Mouse (Mus musculus) T-helper 17 cell (primary cell): ENCODE measurements around the gene Brd3os.

ENCODE experiments used
- in situ Hi-C, 2 experiments: fragments of 300-600 bp; cut with MboI, MseI; formaldehyde crosslinking; loops; 1 replicate in 1 of 2; 2 replicates in 1 of 2; pipeline ENCODE4 v1.15.1; 2025; ENCODE audit warnings: high pct_unique_total_duplicates in 2 of 2

Gene Brd3os

DNA sequence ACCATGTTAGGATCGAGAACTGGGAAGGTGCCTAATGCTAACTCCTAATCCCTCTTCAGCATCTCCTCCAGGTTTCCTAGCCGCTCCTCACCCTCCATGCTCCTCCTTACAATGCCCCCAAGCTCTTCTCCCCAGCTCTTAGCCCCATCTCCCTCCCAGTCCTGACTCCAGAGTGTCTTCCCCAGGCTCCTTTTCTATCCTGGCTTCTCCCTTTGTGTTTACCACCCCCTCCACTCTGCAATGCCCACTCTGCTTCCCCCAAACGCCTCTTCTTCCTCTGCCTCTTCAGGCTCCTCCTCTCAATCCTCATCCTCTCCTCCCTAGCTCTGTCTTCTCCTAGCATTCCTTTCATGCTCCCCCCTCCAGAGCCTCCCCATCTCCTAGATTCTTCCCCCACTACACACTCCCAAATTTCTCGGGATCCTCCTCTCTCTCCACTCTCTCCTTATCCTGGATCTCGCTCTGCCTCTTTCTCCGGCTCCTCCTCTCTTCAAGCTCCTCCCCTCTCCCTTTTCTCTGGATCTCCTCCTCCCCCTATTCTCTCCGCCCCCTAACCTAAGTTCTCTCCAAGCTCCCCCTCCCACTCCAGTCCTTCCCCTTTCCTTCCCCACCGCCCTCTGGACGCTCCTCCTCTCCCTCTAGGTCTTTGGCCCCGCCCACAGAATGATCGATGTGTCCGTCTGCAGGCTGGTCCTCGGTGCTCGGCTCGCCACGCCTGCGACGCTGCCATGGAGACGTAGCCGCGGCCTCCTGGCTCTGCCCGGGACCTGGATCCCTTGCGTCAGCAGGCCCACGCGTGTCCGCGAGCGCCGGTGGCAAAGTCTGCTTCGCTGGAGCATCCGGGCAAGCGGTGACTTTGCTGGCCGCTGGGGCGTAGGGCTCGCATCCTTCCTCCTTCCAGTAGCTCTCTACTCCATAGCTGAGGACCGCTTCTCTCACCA is at the start of gene Brd3os:
Gene Brd3os, plus strand, starts transcription at position 558 of the 941 bp plus-strand sequence.
- in situ Hi-C loops = loop anchor here in 1 of 2 experiments (5.0 kb wide), 1 partner anchor 85 kb away; no protein-coding TSS in a partner anchor

DNA sequence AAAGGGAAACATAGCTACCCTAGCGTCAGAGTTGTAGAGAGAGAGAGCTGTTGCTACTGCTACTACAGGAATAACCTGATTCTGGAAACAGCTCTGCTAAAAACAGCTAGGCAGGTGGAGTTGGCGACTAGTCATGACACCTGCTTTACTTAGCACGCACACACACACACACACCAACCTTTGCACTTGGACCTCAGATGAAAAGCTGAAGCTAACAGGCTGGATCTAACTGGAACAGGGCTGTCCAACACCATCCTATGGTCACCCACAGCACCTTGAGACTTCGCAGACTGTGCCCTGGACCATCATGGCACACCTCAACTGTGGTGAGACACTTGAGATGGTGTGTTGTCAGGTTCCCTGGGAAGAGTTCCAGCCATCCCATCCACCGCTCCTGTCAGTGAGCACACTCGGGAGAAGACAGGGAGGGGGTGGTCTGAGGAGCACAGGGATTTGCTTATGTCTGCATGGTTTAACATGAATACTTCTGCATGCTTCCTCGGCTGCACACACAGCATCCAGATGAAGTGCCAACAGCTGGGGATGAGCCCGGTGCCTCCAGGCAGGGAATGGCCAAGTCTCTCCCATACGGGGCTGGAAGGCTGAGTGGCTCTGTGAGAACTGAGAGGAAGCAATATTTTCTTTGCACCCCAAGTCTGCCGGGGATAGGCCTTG is 47.8 kb upstream of the Brd3os start:
- in situ Hi-C loops = no loop called here

DNA sequence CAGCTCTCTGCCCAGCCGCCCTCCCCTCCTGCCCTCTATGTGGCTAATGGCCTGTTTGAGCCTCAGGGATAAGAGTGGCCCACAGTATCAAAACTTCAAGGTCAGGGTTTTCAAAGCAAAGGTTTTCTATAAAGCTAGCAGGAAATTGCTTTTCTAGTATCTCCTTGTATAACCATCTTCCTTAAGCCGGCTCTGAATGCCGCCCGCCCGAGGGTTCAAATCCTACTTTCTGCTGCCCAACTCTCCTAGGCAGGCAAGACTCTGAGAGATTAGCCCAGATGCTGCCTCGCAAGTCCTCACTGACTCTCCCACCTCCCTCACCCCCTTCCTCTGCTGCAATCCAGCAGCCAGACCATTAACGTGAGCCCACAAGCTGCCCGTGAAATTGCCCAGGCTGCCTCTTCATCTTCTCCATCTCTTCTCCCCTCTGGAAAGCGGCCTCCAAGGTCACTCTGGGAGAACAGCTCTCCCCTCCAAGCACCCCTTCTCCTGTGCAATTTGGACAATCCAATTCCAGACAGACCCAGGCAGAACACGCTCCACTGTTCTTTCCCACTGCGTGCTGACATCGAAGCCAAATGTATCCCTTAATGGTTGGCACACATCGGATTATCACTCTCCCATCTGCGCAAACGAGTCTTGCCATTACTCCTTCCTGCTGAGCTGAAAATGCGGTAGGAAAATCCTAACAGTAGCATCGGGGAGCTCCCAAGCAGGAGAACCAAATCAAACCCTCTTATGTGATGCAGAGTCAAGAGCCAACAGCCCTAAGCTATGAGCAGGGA is 45.3 kb upstream of the Brd3os start:
- in situ Hi-C loops = no loop called here

DNA sequence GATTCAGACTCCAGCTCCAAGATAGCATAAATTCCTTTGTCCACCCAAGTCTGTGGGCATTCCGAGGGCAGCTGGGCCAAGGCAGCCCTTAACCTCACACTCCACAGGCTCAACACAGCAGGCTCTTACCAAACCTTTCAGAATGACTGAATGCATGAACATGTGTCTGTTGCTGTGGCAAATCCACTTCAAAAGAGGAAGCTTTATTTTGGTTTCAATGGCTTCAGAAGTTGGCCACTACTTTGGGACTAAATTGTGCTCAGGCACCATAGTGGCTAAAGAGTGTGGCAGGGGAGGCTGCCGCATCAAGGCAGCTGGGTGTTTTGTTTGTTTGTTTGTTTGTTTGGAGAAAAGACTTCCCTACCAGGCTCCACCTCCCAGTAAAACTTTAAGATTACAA is 42.0 kb upstream of the Brd3os start:
- in situ Hi-C loops = no loop called here

DNA sequence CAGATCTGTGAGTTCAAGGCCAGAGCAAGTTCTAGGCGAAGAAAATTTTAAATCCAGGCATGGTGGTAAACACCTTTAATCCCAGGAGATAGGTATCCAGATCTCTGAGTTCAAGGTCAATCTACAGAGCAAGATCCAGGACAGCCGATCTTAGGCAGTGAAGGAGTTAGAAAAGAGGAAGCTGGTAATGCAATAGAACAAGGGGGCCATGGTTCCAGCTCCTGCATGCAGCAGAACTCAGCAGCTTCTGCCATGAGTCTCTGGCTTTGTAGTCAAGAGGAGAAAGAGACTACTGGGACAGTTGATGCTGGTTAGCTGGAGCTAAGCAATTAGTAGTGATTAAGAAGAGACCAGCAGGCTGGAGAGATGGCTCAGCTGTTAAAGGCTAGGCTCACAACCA is 40.6 kb upstream of the Brd3os start:
- in situ Hi-C loops = no loop called here

DNA sequence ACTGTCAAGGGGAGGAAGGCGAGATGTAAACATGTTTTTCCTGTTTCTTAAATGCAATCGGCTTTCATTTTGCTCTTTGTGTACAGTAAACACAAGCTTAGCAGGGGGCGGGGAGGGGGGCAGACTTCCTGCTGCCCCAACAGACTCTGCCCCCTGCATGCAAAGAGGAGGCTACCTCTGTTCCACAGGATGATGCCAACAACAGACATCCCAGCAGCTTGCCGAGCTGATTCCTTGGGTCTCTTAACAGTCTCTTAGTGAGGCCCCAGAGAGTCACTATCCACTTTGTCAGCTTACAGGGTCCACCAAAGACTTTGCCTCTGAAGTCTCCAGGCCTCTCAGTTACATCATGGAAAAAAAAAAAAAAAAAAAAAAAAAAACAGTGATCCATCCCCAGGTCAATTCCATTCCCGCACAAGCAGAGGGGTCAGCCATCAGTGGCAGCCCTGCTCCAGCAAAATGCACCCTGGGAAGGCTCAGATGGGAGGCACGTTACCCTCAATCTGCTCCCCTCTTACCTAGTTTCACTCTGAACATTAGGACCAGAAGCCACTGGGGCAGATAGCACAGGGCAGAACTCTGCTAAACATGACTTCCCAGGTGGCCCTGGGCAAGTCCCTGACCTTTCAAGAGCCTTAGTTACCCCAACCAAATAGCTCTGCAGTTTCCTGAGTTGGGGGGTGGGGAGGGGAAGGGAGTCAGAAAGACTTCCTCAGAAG is 37.6 kb upstream of the Brd3os start:
- in situ Hi-C loops = no loop called here

DNA sequence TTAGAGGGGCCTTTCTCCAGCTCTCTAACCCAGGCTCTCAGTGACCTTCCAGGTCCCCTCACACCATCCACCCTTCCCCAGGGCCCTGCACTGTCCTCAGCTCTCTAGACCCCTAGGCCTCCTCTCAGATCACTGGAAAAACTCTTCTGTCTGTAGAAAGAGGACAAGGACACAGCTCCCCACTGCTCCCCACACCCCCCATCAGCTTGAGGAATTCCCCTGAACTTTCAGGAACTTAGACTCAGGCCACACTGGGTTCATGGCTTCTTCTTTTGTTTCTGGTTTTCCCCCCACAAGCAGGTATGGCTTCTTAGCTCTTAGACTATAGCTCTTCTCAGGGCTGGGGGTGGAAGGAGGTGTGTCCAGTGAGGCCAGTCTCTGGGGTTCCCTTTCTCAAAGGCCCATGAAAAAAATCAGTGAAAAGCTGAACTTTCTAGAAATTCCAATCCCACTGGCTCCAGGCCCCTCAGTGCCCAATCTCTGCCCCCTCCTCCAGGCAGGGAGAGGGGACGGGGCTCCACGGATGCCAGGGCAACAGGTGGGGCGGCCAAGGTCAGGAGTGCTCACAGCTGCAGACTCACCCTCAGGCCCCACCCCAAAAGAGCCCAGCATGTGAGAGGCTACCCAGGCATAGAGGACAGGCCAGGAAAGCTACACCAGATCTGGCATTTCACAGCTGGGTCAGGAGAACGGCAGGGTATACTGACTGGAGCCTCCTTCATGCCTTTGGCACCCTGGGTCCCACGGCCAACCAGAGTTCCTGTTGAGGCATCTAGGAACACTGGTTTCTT is 36.8 kb upstream of the Brd3os start:
- in situ Hi-C loops = no loop called here

DNA sequence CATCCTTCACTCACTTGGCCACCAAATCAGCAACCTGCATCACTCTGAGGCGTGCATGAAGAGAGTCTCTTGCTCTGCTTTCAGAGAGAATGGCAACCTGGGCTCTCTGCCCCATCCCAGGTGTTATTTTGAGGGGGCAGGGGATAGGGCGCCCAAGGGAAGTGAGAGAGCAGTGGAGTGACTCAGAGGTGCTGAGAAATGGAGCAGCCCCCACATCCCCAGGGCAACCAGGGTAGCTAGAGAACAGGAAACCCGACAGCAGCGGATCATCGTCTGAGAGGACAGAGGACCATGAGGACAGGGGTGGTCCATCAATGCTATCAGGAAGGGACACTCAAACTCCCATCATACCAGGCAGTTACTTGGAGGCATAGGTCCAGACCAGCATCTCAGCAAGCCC is 35.2 kb upstream of the Brd3os start:
- in situ Hi-C loops = no loop called here

DNA sequence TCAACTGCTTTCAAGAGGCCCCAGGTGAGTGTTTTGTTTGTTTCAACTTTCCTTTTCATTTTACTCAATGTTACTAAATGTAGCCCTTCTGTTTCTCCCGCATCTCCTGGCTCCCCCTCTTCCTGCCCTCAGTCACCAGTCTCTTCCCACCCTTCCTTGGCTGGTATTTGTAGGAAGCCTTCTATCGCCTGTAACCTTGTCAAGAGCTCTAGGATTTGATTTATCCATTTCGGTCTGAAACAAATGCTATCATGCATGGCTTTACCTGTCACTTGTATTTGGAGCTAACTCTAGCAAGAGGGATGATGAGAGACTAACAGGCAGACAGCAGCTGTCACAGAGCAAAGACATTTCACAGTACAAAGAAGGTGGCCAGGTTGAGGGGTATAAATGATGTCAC is 33.9 kb upstream of the Brd3os start:
- in situ Hi-C loops = no loop called here

DNA sequence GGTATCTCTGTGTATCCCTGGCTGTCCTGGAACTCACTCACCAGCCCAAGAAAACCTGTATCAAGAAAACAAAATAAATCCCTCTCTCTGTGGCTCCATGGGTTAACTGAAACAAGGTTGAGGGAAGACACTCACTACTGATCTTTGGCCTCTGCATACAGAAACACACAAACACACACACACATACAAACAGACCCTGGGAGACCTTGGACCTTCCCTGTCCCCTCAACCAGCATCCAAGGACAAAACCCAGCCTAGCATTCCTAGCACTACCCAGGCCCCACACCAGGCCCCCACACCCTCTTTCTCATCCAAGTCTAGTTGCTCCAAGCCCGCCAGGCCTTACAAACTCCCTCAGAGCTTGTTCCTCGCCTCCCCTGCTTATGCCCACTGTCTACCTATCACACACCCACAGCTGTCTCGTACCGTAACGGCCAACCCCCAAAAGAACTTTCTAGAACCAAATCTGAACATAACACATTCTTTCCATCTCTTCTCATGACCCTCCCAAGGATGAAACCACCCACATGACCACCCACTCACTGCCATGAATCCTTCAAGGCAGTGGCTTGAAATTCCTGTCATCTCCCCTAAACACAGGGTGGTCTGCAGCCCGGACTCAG is 31.5 kb upstream of the Brd3os start:
- in situ Hi-C loops = no loop called here

DNA sequence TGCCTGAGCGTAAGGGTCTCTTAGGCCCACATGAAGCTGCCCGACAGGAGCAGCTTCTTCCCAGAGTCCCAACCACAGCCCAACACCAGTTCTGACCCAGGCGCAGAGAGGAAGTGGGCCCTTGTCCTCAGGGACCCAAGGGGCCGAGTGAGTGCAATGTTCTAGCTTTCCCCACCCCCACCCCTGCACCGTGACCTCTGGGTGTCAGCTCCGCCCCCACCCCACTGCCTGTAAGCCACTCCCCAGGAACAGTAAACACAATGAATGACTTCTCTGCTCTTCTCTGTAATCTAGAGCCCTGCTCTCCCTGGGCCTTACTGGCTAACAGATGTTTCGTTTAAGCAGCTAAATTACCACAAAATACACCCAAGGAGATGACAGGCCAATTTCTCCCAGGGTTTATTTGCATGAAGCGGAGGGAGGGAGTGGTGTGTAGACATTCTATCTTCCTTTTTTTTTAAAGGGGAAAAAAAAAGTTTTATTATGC is 30.4 kb upstream of the Brd3os start:
- in situ Hi-C loops = no loop called here

DNA sequence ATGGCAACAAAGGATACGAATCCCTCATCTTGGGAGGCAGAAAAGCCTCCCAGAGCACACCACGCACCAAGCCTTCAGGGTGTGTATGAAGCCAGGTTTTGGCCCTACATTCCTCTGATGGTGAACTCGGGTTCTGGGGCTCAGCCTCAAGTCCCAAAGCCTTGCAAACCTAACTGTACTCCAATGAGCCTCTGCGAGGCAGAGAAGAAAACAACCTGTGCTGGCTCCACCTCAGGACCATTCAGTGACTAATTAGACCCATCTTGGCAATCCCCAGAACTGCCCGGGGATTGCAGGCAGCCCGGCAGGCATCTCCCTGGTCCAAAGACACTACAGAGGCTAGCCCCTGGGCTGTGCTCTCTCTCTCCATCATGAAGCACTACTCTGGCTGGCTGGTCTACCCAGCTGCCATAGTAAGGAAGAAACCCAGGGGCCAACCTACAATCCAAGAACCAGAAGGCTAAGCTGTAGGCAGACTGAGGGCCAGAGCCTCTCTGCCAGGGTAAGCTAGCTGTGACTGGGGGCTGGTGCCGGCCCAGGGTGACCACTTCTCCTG is 29.8 kb upstream of the Brd3os start:
- in situ Hi-C loops = no loop called here

DNA sequence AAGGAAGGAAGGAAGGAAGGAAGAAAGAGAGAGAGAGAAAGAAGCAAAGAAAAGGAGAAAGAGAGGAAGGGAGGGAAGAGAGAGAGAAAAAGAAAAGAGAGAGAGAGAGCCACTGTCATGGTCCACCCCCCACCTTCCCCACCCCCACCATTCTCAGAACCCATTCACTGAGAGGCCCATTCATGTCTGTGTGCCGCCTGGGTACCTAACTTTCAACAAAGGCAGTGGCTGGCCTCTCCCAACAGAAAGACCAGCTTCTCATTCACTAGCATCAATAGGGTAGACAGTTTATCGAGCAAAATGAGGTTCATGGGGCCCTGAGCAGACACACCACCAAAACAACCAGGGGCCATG is 28.6 kb upstream of the Brd3os start:
- in situ Hi-C loops = no loop called here

DNA sequence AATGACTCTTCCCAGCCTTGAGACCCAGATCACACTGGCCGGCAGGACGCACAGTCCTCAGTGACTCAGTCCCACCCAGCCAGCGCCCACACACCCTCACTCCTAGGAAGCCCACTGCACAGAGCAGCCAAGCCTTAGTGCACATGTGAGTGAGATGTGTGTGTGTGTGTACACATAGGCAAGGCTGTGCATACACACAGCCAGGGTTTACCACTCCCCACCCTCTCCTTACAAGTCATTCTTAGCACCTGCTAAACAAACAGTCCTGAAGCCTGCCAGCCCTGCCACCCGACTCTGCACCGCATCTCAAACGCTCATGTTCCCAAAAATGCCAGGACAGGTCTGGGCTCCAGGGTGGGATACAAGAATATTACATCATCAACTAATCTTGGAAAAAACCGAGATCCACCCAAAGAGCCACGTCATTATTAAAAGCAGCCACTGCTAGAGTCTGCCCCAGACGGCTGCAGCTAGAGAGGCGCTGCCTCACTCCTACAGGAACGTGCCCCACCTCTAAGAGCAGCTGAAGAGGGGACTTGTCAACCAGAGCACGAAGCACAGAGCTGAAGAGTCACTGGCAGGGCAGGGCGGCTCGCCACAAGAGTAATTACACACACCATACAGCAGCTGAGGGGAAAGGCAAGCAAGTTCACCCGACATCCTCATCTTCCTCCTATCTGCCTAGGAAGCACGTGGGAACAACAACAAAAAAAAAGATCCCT is 28.0 kb upstream of the Brd3os start:
- in situ Hi-C loops = no loop called here

DNA sequence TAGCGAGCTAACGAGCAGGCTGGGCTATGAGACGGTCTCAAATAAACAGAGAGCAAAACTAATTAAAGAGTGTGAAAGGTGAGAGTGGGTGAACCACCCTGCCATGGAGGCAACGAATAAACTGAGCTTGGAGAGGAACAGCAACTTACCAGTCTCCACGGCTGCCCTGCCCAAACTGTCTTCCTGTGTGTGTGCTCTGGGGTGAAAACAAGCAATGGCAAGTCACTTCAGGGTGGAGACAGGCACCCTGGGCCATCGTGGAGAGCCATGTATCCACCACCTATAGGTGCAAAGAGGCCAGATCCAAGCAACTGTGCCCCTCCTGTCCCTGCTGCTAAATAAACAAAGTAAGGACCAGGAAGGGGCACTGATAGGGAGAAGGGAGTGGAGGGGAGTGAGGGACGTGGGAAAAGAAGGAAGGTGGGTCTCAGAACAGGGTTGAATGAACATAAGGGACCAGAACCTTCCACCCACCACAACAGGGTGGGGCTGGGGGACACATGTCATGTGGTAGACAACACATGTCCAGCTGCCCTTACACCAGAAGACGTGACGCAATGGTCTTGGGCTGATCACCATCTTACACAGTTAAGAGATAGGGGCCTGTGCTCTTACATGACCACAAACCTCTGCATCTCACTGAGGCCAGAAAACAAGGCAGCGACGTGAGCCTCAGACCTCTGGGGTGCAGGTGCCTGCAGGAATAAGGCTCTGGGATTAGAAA is 26.9 kb upstream of the Brd3os start:
- in situ Hi-C loops = no loop called here

DNA sequence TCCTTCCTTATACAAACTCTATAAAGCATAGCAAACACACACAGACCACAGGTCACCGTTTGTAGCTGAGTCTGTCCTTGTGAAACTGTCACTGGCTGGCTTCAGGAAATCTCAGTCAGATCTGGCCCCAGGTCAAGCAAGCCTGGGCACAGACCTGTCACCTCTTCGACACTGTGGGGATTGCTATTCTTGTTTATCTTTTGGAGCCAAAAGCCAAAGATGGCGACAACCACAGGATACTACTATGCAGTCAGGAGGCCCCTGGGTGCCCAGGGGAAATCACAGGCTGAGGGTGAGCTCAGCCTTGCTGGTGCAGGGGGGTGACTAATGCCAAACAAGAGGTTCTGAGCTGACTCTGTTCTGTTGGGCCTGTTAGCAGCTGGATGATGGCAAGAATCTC is 25.7 kb upstream of the Brd3os start:
- in situ Hi-C loops = no loop called here

DNA sequence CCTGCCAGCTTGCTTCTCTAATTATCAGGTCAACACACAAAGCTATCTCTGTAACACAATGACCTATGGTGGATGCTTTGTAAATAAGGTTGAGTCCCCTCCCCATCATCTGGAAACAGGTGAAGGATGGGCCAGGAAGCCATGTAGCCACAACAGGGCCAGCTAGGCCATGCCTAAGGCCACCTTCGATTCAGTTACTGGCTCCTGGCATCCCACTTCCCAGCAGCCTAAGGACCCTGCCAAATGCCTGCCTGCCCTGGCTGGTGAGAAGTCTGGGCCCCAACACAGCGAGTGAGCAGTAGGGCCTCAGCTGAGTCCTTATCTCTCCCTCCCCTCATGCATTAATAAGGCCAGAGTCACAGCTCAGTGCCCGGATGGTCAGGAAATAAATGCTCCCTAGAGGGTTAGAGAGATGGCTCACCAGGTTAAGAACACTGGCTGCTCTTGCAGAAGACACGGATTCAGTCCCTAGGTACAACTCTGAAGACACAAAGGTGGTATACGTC is 24.4 kb upstream of the Brd3os start:
- in situ Hi-C loops = no loop called here

DNA sequence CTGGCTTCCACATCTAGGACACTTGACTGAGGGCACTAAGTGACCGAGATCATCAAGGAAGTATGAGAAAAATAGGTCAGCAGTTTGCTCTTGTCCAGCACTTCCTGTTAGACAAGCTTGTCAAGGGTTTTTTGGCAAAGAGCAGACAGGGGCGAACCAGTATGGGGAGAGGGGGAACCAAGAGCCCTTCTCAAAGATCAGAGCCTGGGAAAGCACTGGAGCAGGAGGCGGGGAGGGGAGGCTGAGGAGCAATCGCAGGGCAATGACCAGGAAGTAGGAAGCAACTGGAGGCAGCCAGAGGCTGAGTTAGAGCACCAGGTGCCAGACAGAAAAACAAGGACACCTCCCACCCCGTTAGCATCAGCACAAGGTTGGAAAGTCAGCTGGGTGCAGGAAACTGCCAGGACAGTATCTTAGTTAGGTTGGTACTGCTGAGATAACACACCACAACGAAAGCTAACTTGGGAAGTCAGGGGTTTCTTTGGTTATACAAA is 23.5 kb upstream of the Brd3os start:
- in situ Hi-C loops = no loop called here
